Mouse (Mus musculus): ENCODE measurements around the gene Synj2bp.
"Not testable (repeated sequence)": the region's sequence is repeated elsewhere in the genome, so short reads cannot be mapped to it uniquely, and the experiment has no call there.

The Synj2bp gene

GRCm38 (mm10) chr12:81532316-81533028 lies at the start of gene Synj2bp, which contains the start of gene Gm20498:
Synj2bp (minus strand) TSS chr12:81532911.
Gm20498 (minus strand) TSS chr12:81532905.
- peak; percentile 91 for DNase-seq

DNA sequence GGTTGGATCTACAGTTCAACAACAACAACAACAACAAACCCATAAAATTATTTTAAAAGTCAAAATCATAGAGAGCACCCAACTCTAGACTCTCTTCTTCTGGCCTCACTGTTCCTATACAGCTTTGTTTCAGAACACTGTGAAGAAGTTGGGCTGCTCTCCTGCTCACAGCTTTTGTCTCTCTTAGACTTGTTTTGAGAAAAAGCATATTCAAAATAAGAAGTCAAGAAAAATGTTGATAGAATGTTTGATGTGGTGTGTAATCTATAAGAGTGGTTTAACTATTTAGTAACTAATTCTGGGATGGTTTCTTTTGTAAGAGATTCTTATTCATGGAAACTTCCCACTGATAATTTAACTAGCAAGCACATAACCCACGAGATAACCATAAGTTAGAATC lies 35.7 kb upstream of the Synj2bp start, which contains the start of gene Adam21:
TSS of gene Adam21 (minus strand) at position 101 of the 400 bp plus-strand sequence.
- DNase-seq, result no peak

DNA sequence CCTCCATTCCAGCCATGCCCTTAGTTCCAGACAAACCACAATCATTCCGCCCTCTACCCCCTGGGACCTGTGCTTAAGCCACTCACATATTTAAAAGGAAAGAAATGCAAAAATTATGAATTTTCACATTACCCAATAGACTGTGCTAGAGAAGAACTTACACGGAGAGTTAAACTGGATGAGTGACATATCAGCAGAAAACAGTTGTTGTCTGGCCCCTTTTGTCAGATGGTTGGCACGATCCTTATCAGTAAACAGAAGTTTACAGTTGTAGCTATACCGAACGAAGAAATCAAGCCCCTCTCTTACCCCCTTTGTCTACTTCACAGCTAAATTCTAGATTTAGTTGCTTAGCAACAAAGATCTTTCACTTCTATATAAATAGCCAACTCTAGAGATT lies 35.2 kb upstream of the Synj2bp start:
- DNase-seq, result no peak

- no peak for DNase-seq
Measured at GRCm38 (mm10) chr12:81564173-81564572, 31.5 kb upstream of the Synj2bp start.

- DNase-seq, result no peak
Measured at GRCm38 (mm10) chr12:81549286-81549685, 16.6 kb upstream of the Synj2bp start.

DNA sequence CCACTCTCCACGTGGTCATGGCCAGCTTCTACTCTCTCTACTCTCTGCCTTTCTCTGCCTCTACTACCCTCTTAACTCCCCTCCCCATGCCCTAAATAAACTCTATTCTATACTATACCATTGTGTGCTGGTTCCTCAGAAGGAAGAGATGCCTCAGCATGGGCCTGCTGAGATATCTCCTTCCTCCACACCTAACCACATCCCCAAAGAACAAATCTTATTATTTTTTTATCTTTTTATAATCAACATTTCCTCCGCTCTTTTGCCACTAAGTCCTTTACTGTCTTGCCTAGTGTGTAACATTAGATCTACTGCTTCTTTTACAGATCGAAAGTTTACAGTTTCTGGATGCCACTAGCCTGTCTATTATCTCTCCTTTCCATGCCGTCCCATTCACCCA lies 14.5 kb upstream of the Synj2bp start:
- DNase-seq, result no peak

GRCm38 (mm10) chr12:81533029-81533419 lies 313 bp upstream of the Synj2bp start:
- DNase-seq, result no peak

DNA sequence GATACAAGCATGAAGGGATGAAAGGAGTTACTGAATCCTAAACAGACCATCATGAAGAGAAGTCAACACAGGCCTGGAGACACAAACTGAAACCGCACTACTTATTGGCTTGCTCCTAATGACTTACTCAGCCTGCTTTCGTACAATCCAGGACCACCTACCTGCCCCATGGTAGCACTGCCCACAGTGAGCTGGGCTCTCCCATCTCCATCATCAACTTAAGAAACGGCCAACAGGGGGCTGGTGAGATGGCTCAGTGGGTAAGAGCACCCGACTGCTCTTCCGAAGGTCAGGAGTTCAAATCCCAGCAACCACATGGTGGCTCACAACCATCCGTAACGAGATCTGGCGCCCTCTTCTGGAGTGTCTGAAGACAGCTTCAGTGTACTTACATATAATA lies 2.1 kb downstream of the Synj2bp start:
- peak; percentile 10 for DNase-seq

- DNase-seq, result not testable (repeated sequence)
Measured at GRCm38 (mm10) chr12:81496906-81497305, 35.8 kb downstream of the Synj2bp start.

- DNase-seq, result no peak
Measured at GRCm38 (mm10) chr12:81490491-81490890, 42.2 kb downstream of the Synj2bp start.

GRCm38 (mm10) chr12:81485311-81485710 lies 47.4 kb downstream of the Synj2bp start:
- DNase-seq, result no peak

DNA sequence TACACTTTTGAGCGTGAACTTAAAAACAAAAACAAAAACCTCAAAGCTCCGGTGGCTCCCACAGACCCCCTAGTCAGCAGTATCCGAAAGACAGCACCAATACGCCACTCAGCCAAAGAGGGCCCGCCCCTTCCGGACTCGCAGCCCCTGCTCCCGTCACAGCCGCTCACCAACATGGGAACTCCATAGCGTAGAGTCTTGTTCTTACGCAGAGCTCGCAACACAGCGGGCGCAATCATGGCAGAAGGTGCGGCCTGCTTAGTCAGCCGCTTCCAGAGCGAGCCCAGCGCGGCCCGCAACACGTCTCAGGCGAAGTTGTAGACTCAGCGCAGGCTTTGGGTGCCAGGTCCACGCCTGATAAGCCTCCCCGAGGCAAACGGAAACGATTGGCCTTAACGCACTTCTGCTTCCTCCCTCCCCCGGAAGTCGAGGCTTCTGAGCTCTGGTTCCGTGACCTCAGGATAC lies 48.0 kb downstream of the Synj2bp start, which contains the start of gene Cox16:
TSS of gene Cox16 (minus strand) at position 401 of the 465 bp plus-strand sequence.
- peak; percentile 92 for DNase-seq

DNA sequence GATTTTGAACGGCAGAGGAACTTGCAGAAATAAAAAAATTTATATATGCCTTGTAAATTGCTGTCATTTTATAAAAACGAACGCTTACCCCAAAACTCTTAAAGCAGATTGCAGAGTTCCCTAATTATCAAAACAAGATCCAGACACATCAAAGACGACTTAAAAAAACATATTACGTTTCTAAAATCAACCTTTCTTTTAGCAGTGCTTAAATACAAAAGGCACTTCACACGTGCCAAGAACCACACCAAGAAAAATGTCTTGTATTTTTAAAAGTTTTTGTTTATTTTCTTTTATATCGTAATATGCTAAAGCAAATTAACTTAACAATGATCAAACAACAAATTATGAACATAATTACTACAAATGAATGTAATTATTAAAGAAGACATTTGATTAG lies 48.5 kb downstream of the Synj2bp start:
- no peak for DNase-seq

- peak; percentile 67 for DNase-seq
Measured at GRCm38 (mm10) chr12:81483656-81484055, 49.1 kb downstream of the Synj2bp start.

DNA sequence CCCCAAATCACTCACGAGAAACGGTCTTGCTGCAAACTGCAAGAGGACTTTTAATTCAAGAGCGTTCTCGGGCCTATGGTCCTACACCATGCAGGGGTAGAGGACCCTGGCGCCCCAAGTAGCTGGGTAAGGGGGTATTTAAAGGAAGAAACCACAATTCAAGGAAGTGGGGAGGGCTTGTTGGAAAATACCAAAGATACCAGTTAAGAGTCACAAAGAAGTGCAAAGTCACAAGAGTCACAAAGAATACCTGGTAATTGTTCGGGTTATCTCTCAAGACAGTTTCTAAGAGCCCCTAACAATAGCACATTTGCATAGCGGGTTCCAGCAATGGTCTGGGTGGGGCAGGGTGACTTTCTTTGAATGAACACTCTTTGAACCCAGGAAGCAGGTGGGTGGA lies 73.7 kb downstream of the Synj2bp start:
- DNase-seq, result not testable (repeated sequence)
